ENCODE assay signal across 8 mouse cellular contexts in the genomic region with DNA sequence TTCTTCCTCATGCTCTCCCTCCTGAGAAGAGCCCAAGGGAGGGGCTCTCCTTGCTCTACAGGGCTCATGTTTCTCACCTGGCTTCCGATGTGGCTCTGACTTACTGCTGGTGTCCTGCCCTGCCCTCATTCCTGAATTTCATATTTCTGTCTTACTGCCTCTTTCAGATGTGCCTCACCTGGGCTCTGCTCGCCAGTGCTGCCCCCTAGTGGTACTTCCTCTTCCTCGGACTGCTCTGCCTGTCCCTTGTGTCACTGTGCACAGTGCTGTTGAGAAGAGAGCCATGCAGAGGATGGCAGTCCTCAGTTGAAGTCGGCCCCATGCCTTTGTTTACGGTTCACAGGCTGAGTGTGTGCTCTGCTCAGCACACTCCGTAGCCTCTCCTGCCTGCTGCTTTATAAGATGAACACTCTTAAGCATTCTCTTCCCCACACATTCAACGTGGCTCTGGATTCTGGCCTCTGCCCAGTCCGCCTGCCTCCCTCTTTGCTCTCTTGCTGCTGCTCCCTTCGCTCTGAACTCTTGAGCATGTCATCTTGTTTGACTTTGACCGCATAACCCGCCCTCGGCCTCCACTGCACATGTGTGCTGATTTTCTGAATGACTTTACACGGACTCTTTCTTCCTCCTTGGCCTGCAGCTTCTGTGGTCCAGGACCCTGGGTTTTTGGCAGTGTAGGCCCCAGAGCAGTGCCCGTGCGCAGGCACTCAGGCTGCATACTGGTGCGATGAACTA.
DNase-seq lines count a peak whose midpoint lies in the region; ATAC-seq and TF ChIP-seq lines count a peak whose summit lies in the region.

No protein-coding gene starts in this region.

- H3K4me1 ChIP-seq in E14TG2a.4 (replicated peaks; ENCODE audit: low read depth, low read length), result peaks cover 73% of the 10 kb centered on the region
- H3K4me1 ChIP-seq in embryonic facial prominence, embryonic 11.5 days (ENCODE audit: control insufficient read depth, insufficient read depth, low read length), result no peaks in the 10 kb centered on the region; the same call in 1 of the 2 replicates
- H3K4me1 ChIP-seq in lung, embryonic 16.5 days (replicated peaks; ENCODE audit: control insufficient read depth, insufficient read depth, low read length), result peaks cover 29% of the 10 kb centered on the region

- TF ChIP-seq CTCF in E14TG2a.4 (conservative IDR thresholded peaks at IDR 0.05; ENCODE audit: low read length), result peak; percentile 78

- ATAC-seq in embryonic facial prominence, embryonic 11.5 days (replicated peaks; ENCODE audit: insufficient number of reproducible peaks, low FRiP score, low TSS enrichment, low read depth), result 0 out of 2 replicates have a peak, but pooled peaks have one; percentile 11
- ATAC-seq in lung, embryonic 16.5 days (ENCODE audit: low read depth), result peak; percentile 55
- no peak for ATAC-seq in inflammation-experienced regulatory T-cells, adult 6 months

- peak overlapping the region; percentile 17; the same call in 1 of the 2 replicates for H3K4me3 ChIP-seq in E14TG2a.4 (replicated peaks; ENCODE audit: low read length)
- H3K4me3 ChIP-seq in embryonic facial prominence, embryonic 11.5 days (ENCODE audit: low read depth, low read length), result no peak overlapping the region
- no peak overlapping the region for H3K4me3 ChIP-seq in lung, embryonic 16.5 days (ENCODE audit: low read length)

- DNase-seq in adrenal gland, postnatal 14 days, result peak; percentile 87
- DNase-seq in embryonic facial prominence, embryonic 11.5 days (ENCODE audit: low spot score), result peak; percentile 81
- DNase-seq in heart, postnatal 10 days, result peak; percentile 66 to 83
- peak; percentile 44 to 76 for DNase-seq in layer of hippocampus, adult 18-20 months (ENCODE audit: low spot score in 2 of 2)
- DNase-seq in spleen, adult 12 weeks (ENCODE audit: low spot score), result peak; percentile 60

- H3K9ac ChIP-seq in embryonic facial prominence, embryonic 11.5 days (replicated peaks; ENCODE audit: low read length), result 0 out of 2 replicates have a peak overlapping the region, but pooled peaks have one; percentile 9
- H3K9ac ChIP-seq in lung, embryonic 16.5 days (ENCODE audit: low read length), result no peak overlapping the region

- no peaks in the 10 kb centered on the region for H3K27me3 ChIP-seq in E14TG2a.4 (ENCODE audit: insufficient read depth, low read length)
- no peaks in the 10 kb centered on the region for H3K27me3 ChIP-seq in embryonic facial prominence, embryonic 11.5 days (ENCODE audit: control insufficient read depth, insufficient read depth, low read length)
- no peaks in the 10 kb centered on the region for H3K27me3 ChIP-seq in lung, embryonic 16.5 days (ENCODE audit: control insufficient read depth, insufficient read depth, low read depth, low read length)

- intact Hi-C loops in heart, postnatal 10 days (cut with DNase I), result loop anchor here (2.0 kb wide), 1 partner anchor 114 kb away; no protein-coding TSS in a partner anchor

- no peaks in the 10 kb centered on the region for H3K9me3 ChIP-seq in E14TG2a.4 (ENCODE audit: low read length)
- no peaks in the 10 kb centered on the region for H3K9me3 ChIP-seq in embryonic facial prominence, embryonic 11.5 days (replicated peaks; ENCODE audit: control insufficient read depth, low read length)
- H3K9me3 ChIP-seq in lung, embryonic 16.5 days (ENCODE audit: control insufficient read depth, low read length), result no peaks in the 10 kb centered on the region

- 69% methylated on average over 16 of the region's 16 CpGs for WGBS in embryonic facial prominence, embryonic 11.5 days
- WGBS in lung, embryonic 16.5 days, result 50% methylated on average over 16 of the region's 16 CpGs

- H3K36me3 ChIP-seq in E14TG2a.4 (ENCODE audit: insufficient read depth, low read length), result peaks cover 15% of the 10 kb centered on the region
- no peaks in the 10 kb centered on the region for H3K36me3 ChIP-seq in embryonic facial prominence, embryonic 11.5 days (replicated peaks; ENCODE audit: control insufficient read depth, insufficient read depth, low read depth, low read length)
- H3K36me3 ChIP-seq in lung, embryonic 16.5 days (ENCODE audit: control insufficient read depth, insufficient read depth, low read length), result no peaks in the 10 kb centered on the region

- H3K27ac ChIP-seq in embryonic facial prominence, embryonic 11.5 days (replicated peaks; ENCODE audit: low read depth, low read length), result no peak overlapping the region
- H3K27ac ChIP-seq in lung, embryonic 16.5 days (ENCODE audit: low read length), result no peak overlapping the region

- H3K4me2 ChIP-seq in embryonic facial prominence, embryonic 11.5 days (ENCODE audit: low read depth, low read length), result no peak overlapping the region
- H3K4me2 ChIP-seq in lung, embryonic 16.5 days (ENCODE audit: low read depth, low read length), result no peak overlapping the region
